Mouse (Mus musculus) MEL (cell line): ENCODE measurements around the gene Vpreb3. TPM values are rescaled to one million over a fixed set of nuclear protein-coding genes. Genes with fewer than 3 reads are reported as not detected.
"Not testable (repeated sequence)": the region's sequence is repeated elsewhere in the genome, so short reads cannot be mapped to it uniquely, and the experiment has no call there.

Source experiments
- DNase-seq: peaks from one replicate; pipeline ENCODE4 v3.0.0; 2011; ENCODE audit warnings: low read depth, low spot score
- H3K27ac ChIP-seq: 2 replicates; pipeline ENCODE4 v1.5.1; 2012; ENCODE audit warnings: low read depth, mild to moderate bottlenecking, control low read depth, low read length, moderate library complexity; ENCODE audit not compliant: control insufficient read depth
- H3K27me3 ChIP-seq, 2 experiments: fragments of 150-350 bp in 1 of 2; sonication (generic) in 1 of 2; 2 replicates each; pipeline ENCODE4 v1.6.1; 2012; ENCODE audit warnings: low read length in 2 of 2, mild to moderate bottlenecking in 2 of 2, improper control_type of control experiment in 1 of 2, moderate library complexity in 1 of 2; ENCODE audit not compliant: insufficient read depth in 2 of 2, control insufficient read depth in 1 of 2
- H3K36me3 ChIP-seq, 2 experiments: 2 replicates each; pipeline ENCODE4 v1.6.1; 2012 to 2014; ENCODE audit warnings: low read length in 2 of 2, improper control_type of control experiment in 1 of 2, inconsistent platforms in 1 of 2, mild to moderate bottlenecking in 1 of 2; ENCODE audit not compliant: insufficient read depth in 2 of 2, control insufficient read depth in 1 of 2
- H3K4me1 ChIP-seq, 2 experiments: fragments of 150-350 bp in 1 of 2; sonication (generic) in 1 of 2; 2 replicates each; pipeline ENCODE4 v1.6.1; 2012; ENCODE audit warnings: low read length in 2 of 2, improper control_type of control experiment in 1 of 2, mild to moderate bottlenecking in 1 of 2; ENCODE audit not compliant: insufficient read depth in 2 of 2, control insufficient read depth in 1 of 2
- H3K4me3 ChIP-seq, 2 experiments: fragments of 150-350 bp in 1 of 2; sonication (generic) in 1 of 2; 2 replicates each; pipeline ENCODE4 v1.5.1; 2012; ENCODE audit warnings: low read depth in 2 of 2, low read length in 2 of 2, mild to moderate bottlenecking in 2 of 2, moderate library complexity in 2 of 2, control low read depth in 1 of 2, improper control_type of control experiment in 1 of 2; ENCODE audit not compliant: control insufficient read depth in 1 of 2, insufficient read depth in 1 of 2
- H3K79me2 ChIP-seq: 2 replicates; pipeline ENCODE4 v1.6.1; 2012; ENCODE audit warnings: mild to moderate bottlenecking, low read length, moderate library complexity; ENCODE audit not compliant: control insufficient read depth, poor library complexity, insufficient read depth
- H3K9ac ChIP-seq: 2 replicates; pipeline ENCODE4 v1.6.1; 2012; ENCODE audit warnings: low read depth, mild to moderate bottlenecking, control low read depth, low read length, moderate library complexity; ENCODE audit not compliant: control insufficient read depth, poor library complexity, severe bottlenecking
- H3K9me3 ChIP-seq: fragments of 150-350 bp; sonication (generic); replicated peaks from 2 replicates; pipeline ENCODE4 v1.6.1; 2012; ENCODE audit warnings: mild to moderate bottlenecking, low read length, improper control_type of control experiment, moderate library complexity; ENCODE audit not compliant: insufficient read depth
- BHLHE40 ChIP-seq: IDR thresholded peaks from 2 replicates; pipeline ENCODE4 v1.6.1; 2012; ENCODE audit warnings: low read depth, mild to moderate bottlenecking, inconsistent platforms, low read length, improper control_type of control experiment, borderline replicate concordance
- CHD1 ChIP-seq: IDR thresholded peaks from 2 replicates; pipeline ENCODE4 v1.6.1; 2012; ENCODE audit warnings: low read depth, mild to moderate bottlenecking, inconsistent platforms, low read length, improper control_type of control experiment
- ETS1 ChIP-seq: IDR thresholded peaks from 2 replicates; pipeline ENCODE4 v1.6.1; 2012; ENCODE audit warnings: low read depth, mild to moderate bottlenecking, inconsistent platforms, low read length, improper control_type of control experiment, moderate library complexity
- GABPA ChIP-seq: IDR thresholded peaks from 2 replicates; pipeline ENCODE4 v1.6.1; 2012; ENCODE audit warnings: low read depth, mild to moderate bottlenecking, inconsistent platforms, low read length, improper control_type of control experiment, moderate library complexity
- KAT2A ChIP-seq: conservative IDR thresholded peaks from 2 replicates; pipeline ENCODE4 v1.6.1; 2012; ENCODE audit warnings: low read depth, low read length, improper control_type of control experiment, inconsistent platforms
- MAFK ChIP-seq: IDR thresholded peaks from 2 replicates; pipeline ENCODE4 v1.6.1; 2011; ENCODE audit warnings: low read depth, mild to moderate bottlenecking, low read length, improper control_type of control experiment, borderline replicate concordance
- MAZ ChIP-seq: IDR thresholded peaks from 2 replicates; pipeline ENCODE4 v1.6.1; 2012; ENCODE audit warnings: low read depth, mild to moderate bottlenecking, inconsistent platforms, low read length, improper control_type of control experiment
- MEF2A ChIP-seq: IDR thresholded peaks from 2 replicates; pipeline ENCODE4 v1.6.1; 2014; ENCODE audit warnings: low read depth, mild to moderate bottlenecking, inconsistent platforms, low read length, improper control_type of control experiment; ENCODE audit not compliant: poor library complexity, insufficient replicate concordance, severe bottlenecking; ENCODE audit errors: extremely low read depth
- MYB ChIP-seq: IDR thresholded peaks from 2 replicates; pipeline ENCODE4 v1.6.1; 2011; ENCODE audit warnings: mild to moderate bottlenecking, low read depth, low read length, improper control_type of control experiment
- NELFE ChIP-seq: IDR thresholded peaks from 2 replicates; pipeline ENCODE4 v1.6.1; 2011; ENCODE audit warnings: low read depth, low read length, improper control_type of control experiment
- POLR2A ChIP-seq, 2 experiments: IDR thresholded peaks; 2 replicates each; pipeline ENCODE4 v1.6.1; 2011 to 2012; ENCODE audit warnings: low read length in 2 of 2, mild to moderate bottlenecking in 2 of 2, control low read depth in 1 of 2, improper control_type of control experiment in 1 of 2, low read depth in 1 of 2, moderate library complexity in 1 of 2; ENCODE audit not compliant: control insufficient read depth in 1 of 2, insufficient read depth in 1 of 2, poor library complexity in 1 of 2
- POLR2AphosphoS5 ChIP-seq: IDR thresholded peaks from 2 replicates; pipeline ENCODE4 v1.6.1; 2012; ENCODE audit warnings: low read depth, borderline replicate concordance, mild to moderate bottlenecking, inconsistent platforms, low read length, moderate library complexity, mixed read lengths
- RCOR1 ChIP-seq: IDR thresholded peaks from 2 replicates; pipeline ENCODE4 v1.6.1; 2012; ENCODE audit warnings: low read depth, mild to moderate bottlenecking, inconsistent platforms, low read length, improper control_type of control experiment
- TBP ChIP-seq: IDR thresholded peaks from 2 replicates; pipeline ENCODE4 v1.8.0; 2011; ENCODE audit warnings: low read depth, low read length, improper control_type of control experiment
- TCF12 ChIP-seq: IDR thresholded peaks from 2 replicates; pipeline ENCODE4 v1.6.1; 2014; ENCODE audit warnings: low read depth, mild to moderate bottlenecking, inconsistent platforms, low read length, improper control_type of control experiment, moderate library complexity
- UBTF ChIP-seq: IDR thresholded peaks from 2 replicates; pipeline ENCODE4 v1.6.1; 2012; ENCODE audit warnings: low read depth, mild to moderate bottlenecking, inconsistent platforms, low read length, improper control_type of control experiment, moderate library complexity, borderline replicate concordance; ENCODE audit not compliant: insufficient read depth
- USF1 ChIP-seq: IDR thresholded peaks from 2 replicates; pipeline ENCODE4 v1.6.1; 2014; ENCODE audit warnings: low read depth, mild to moderate bottlenecking, inconsistent platforms, low read length, improper control_type of control experiment, moderate library complexity
- polyA plus RNA-seq, 2 experiments: library from polyadenylated mRNA; stranded (reverse) in 1 of 2; unstranded in 1 of 2; fragments of >175 nt in 1 of 2; fragments of >200 nt in 1 of 2; gene quantifications; 2 replicates each; pipeline versions ENCODE4 v1.2.1 to v1.2.4; 2012; ENCODE audit warnings: low replicate concordance in 2 of 2, low read depth in 1 of 2; ENCODE audit not compliant: insufficient read length in 2 of 2, insufficient read depth in 1 of 2, missing spikeins in 1 of 2
- total RNA-seq: library from RNA; depleted of rRNA; stranded (reverse); fragments of 300-350 nt; gene quantifications from 2 replicates; pipeline ENCODE4 v1.2.3, GENCODE M21; 2012

Gene Vpreb3
- total and polyA plus RNA-seq, 3 experiments, result 0.27 to 0.88 TPM; not detected in 1

- H3K4me1 ChIP-seq, H3K36me3 ChIP-seq, H3K79me2 ChIP-seq, H3K27ac ChIP-seq, H3K4me3 ChIP-seq, H3K9ac ChIP-seq, H3K9me3 ChIP-seq, DNase-seq: not testable (repeated sequence)
- H3K27me3 ChIP-seq, result peaks cover 7 to 16% of the 10 kb centered on the region in 2 experiments
Measured at GRCm38 (mm10) chr10:75994531-75995210, 51.8 kb downstream of the Vpreb3 start.

GRCm38 (mm10) chr10:75995463-75995862 lies 52.6 kb downstream of the Vpreb3 start:
- Histone ChIP-seq H3K4me1 (no peaks in the 10 kb centered on the region), H3K27me3 (peaks cover 7 to 16% of the 10 kb centered on the region in 2 experiments), H3K79me2 (no peaks in the 10 kb centered on the region), H3K4me3 (no peak overlapping the region), H3K36me3 (no peaks in the 10 kb centered on the region), H3K27ac (no peak overlapping the region), H3K9me3 (no peaks in the 10 kb centered on the region), H3K9ac (no peak overlapping the region)
- TF ChIP-seq RCOR1, result no peak
- no peak for TF ChIP-seq TCF12
- no peak for TF ChIP-seq KAT2A
- no peak for TF ChIP-seq BHLHE40
- TF ChIP-seq MAFK, result no peak
- TF ChIP-seq POLR2AphosphoS5, result no peak
- no peak for TF ChIP-seq CHD1
- TF ChIP-seq GABPA, result no peak
- no peak for TF ChIP-seq NELFE
- TF ChIP-seq MYB, result no peak
- no peak for DNase-seq

- TF ChIP-seq TCF12 (no peak), MYB (no peak), UBTF (no peak), POLR2A (IDR thresholded peaks at IDR 0.05; ENCODE audit: control insufficient read depth in 1 of 2, insufficient read depth in 1 of 2, low read depth in 1 of 2, low read length in 2 of 2, poor library complexity in 1 of 2) (no peak), RCOR1 (no peak), MAZ (no peak), ETS1 (no peak), MEF2A (no peak), TBP (no peak), USF1 (no peak)
- Histone ChIP-seq H3K9me3 (no peaks in the 10 kb centered on the region), H3K4me3 (no peak overlapping the region), H3K4me1 (no peaks in the 10 kb centered on the region), H3K79me2 (no peaks in the 10 kb centered on the region), H3K27ac (no peak overlapping the region), H3K9ac (no peak overlapping the region), H3K36me3 (no peaks in the 10 kb centered on the region), H3K27me3 (peaks cover 7 to 16% of the 10 kb centered on the region in 2 experiments)
- DNase-seq, result no peak
Measured at GRCm38 (mm10) chr10:75996315-75996714, 53.5 kb downstream of the Vpreb3 start.
